Mouse (Mus musculus): Measurements from ENCODE around the gene Peli3. TPM values are rescaled to one million over a fixed set of nuclear protein-coding genes. Genes with fewer than 3 reads are reported as not detected.
"Not testable (repeated sequence)": the region's sequence is repeated elsewhere in the genome, so short reads cannot be mapped to it uniquely, and the experiment has no call there.

The Peli3 gene
- total RNA-seq (2022) = 10 to 100 TPM; 10.9 to 19.5 (median 15.2) TPM

- DNase-seq = peak; percentile 71
Measured at GRCm38 (mm10) chr19:4942551-4943252, at the start of gene Peli3. Gene Peli3 (minus strand): TSS chr19:4943127.

DNA sequence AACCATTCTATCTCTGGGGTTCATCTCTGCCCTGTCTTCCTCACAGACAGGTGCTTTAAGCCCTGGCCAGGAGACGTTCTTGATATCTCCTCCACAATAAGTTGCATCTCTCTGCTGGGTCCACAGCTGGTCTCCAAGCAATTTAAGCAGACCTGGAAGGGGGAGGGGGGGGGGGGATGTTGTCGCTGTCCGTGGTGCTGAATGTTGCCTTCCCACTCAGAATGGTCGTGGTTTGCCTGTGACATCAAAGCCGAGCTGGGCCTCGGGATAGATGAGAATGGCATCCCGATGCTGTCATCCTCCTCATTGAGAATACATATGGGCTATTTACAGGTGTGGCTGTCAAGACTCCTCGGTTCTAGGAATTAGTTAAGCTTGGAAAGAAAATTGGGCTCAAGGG lies 49.4 kb upstream of the Peli3 start:
- DNase-seq = no peak

- DNase-seq = no peak
Measured at GRCm38 (mm10) chr19:4990716-4991115, 47.8 kb upstream of the Peli3 start.

DNA sequence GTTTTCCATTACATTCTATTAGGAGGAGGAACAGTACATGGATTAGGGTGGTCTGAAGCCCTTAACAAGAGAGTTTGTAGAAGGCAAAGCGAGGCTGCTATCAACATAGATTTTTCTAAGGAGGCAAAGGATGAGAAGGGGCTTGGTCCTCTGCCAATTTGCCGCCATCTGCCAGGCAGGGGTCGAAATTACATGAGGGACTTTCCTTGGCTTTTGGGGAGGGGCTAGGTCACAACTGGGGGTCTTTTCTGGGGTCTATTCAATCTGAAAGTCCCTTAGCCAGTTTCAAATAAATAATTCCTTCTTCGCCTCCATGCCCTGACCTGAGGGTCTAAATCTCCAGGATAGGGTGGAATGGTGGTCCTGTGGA lies 47.3 kb upstream of the Peli3 start, which contains the start of gene Npas4:
Npas4 (minus strand) TSS at position 61 of the 370 bp plus-strand sequence.
- DNase-seq = no peak

DNA sequence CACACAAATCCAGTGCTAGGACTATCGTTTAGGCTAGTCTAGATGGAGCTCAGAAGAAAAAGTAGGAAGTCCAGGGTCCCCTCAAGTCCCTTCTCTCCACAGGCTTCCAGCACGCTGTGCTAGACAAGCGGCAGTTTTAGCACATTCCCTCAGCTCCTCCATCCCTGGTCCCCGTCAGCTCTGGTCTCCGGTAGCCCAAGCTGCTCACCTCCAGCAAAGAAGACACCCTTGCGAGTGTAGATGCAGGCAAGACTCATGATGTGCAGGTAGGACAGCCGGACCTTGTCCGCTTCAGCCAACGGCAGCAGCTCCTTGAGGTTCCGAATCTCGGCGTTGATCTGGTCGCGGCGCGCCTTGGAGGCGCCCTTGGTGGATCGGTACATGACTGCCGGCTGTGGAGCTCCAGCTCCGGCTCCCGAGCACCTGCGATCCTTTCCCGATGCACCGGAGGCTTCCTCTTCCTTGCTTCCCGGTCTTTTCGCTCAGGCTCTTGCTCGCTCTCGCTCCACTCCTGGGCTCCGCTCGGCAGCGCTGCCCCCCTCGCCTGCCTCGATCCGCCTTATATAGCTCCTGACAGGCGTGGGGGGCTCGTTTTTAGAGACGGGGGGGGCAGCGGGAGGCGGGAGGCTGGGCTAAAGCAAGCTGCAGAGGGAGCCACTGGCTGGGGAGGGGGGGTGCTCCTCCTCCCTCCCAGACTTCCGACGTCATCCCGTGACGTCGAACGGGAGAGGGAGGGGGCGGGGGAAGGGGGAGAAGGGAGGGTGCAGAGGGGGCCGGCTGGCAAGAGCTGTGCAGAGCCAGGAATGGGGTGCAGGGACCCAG lies 46.7 kb upstream of the Peli3 start:
- no peak for DNase-seq

GRCm38 (mm10) chr19:4989013-4989412 lies 46.1 kb upstream of the Peli3 start:
- DNase-seq = peak; percentile 73

DNA sequence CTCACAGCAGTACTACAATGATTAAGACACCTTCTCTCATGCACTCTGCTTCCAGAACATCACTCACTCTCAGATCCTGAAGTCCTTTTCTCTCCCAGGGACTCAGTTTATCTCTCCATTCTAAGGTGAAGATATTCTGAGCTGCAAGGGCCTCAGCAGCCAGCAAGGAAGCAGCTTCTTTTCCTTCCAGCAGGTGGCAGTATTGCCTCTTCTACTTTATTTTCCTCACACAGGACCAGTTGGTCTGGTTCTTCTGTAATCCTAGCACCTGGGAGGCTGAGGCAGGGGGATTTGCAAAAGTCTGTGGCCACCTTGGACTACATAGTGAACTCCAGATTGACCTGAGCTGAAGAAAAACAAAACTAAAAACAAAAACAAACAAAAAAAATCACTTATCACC lies 38.8 kb upstream of the Peli3 start:
- DNase-seq = peak; percentile 23

DNA sequence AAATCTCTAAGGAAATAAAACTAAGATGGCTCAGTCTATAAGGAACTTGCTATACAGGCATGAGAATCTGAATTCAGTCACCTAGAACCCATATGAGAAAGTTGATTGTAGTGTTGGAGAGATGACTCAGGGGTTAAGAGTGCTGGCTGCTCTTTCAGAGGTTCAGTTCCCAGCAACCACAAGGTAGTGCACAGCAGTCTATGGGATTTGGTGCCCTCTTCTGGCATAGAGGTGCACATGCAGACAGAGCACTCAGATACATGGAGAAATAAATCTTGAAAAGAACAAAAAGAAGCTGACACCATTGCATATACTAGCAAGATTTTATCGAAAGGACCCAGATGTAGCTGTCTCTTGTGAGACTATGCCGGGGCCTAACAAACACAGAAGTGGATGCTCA lies 25.3 kb upstream of the Peli3 start:
- no peak for DNase-seq

DNA sequence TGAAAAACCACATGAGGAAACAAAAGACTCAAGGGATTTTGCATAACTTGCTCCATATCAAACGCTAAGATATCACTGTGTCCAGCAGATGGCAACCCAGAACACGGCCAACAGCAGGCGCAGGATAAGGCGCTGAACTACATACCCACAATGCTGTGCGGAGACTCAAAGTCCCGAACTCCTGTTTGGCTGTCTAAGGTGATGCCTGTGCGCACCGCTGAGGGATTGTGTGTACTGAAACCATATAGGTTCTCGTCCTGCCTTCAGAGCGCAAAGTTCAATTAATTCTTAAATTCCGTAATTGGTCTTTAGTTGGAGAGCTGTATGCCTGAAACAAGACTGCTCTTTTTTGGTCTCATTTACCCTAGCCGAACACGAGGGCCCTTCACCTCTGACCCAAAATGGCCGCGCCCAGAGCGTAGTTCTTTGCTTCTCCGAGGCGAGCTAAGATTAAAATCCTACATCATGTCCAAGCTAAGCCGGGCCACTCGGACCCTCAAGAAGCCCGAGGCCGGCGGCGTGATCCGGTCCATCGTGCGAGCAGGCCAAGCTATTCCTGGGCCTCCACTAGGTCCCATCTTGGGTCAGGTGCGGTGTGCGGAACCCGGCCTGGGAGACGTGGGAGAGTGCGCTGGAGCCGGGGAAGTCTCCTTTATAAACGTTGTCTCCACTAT lies 19.1 kb upstream of the Peli3 start, which contains the start of gene Mrpl11:
Mrpl11 (plus strand) TSS at position 220 of the 674 bp plus-strand sequence.
- peak; percentile 86 for DNase-seq

GRCm38 (mm10) chr19:4948641-4949040 lies 5.7 kb upstream of the Peli3 start:
- not testable (repeated sequence) for DNase-seq

- DNase-seq = no peak
Measured at GRCm38 (mm10) chr19:4945540-4945939, 2.6 kb upstream of the Peli3 start.

GRCm38 (mm10) chr19:4943253-4943588 lies 294 bp upstream of the Peli3 start:
- no peak for DNase-seq

DNA sequence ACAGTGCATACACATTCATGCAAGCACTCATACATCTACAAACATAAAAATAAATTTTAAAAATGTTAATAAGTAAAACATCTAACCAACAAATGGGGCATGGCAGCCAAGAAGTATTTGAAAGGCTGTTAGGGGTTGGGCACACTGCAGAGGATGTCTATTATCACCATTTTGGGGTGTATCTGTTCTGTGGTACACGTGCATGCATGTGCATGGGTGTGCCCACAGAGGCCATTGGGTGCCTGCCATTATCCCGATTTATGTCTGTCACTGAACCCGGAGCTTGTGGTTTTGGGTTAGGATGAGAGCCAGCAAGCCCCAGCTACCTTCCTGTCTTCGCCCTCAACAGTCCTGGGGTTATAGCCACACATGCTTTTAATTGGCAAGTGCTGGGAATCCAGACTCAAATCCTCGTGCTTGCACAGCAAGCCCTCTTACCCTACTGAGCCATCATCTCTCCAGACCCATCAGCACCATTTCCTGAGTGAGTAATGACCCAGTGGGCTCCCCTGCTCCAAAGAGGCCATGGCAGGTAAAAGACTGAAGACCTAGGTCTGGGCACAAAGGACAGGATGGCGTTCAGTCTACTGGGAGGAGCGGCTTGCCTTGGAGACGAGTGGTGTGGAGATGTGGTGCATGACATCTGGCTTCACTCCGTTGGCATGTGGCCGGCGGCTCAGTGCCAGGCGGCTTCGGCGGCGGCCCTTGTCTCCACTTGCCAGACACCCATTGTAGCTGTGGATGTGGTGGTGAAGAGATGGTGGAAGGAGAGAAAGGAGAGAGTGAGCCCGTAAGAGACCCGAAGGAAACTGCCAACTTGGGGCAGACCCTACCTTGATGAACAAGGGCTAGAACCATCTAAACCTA lies 5.2 kb downstream of the Peli3 start:
- DNase-seq = no peak

DNA sequence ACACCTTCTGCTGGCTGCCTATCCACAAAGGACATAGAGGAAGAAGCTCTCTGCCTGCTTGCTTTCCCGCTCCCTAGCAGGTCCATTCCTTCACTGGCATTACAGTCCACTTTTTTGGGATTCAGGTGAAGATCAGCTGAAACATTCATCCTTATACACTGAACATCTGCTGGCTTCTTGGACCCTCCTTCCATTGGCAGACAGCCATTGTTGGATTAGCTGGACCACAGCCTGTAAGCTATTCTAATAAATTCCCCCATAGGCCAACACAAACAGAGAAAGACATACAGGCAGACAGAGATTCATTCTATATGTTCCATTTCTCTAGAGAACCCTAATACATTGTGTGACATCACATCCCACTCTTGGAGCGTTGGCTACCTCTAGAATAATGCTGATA lies 6.0 kb downstream of the Peli3 start:
- DNase-seq = no peak

- no peak for DNase-seq
Measured at GRCm38 (mm10) chr19:4928781-4929180, 14.1 kb downstream of the Peli3 start.

- peak; percentile 99 for DNase-seq
Measured at GRCm38 (mm10) chr19:4927904-4928531, 14.9 kb downstream of the Peli3 start, which contains the start of gene Dpp3. Gene Dpp3 (minus strand): TSS chr19:4928287.

- no peak for DNase-seq
Measured at GRCm38 (mm10) chr19:4925121-4925860, 17.6 kb downstream of the Peli3 start.

DNA sequence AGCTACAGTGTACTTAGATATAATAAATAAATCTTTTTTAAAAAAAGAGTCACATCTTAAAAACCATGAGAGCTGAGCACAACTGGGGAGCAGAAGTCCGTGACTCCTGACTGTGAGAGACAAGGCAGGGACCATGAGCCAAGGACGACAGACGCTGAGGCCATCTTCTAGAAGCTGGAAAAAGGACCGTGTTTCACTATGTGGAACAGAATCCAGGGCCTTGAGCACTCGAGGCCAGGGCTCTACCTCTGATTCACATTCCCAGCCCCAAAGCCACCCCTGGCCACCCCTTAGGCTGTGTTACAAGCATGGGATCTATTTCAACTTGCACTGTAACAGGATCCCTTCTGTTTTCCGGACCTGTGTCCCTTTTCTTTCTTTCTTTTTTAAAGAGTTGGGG lies 23.3 kb downstream of the Peli3 start:
- peak; percentile 59 for DNase-seq

GRCm38 (mm10) chr19:4916827-4917226 lies 26.1 kb downstream of the Peli3 start:
- no peak for DNase-seq

DNA sequence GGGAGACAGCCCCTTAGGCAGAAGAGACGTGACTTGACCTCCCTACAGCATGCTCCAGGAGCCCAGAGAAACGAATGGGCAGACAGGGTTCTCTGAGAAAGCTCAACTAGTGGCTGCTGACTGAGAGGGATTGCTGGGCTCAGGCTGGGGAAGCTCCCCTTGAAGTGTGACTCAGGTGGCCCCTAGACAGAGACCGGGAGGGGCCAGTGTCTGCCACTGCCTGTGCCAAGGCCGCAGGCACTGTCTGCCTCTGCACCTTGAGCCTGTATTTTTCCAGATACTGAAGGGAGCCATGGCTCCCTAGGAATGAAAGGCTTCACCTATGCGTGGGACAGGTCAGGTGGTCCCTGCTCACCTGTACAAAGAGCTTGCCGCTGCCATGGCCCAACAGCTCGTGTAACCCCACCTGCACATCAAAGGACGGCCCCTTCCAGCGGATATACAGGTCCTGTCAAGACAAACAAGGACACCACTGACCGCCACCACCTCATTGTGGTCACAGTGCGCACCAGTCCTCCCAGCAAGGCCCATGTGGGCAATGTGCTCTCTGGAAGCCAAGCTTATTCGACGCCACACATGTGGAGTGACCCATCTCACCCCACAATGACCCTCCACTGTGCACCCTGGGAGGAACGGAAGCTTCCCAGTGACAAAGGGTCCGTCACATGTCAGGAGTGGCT lies 26.9 kb downstream of the Peli3 start:
- DNase-seq = peak; percentile 56
